Mouse (Mus musculus) forebrain, embryonic 14.5 days (tissue): ENCODE measurements around the gene Esrrg. TPM values are rescaled to one million over a fixed set of nuclear protein-coding genes. Genes with fewer than 3 reads are reported as not detected.

Experiments used
- ATAC-seq: fragments of 200-750 bp; cut with Nextera tagmentation; 2 replicates; pipeline ENCODE4 v1.8.0; 2017; ENCODE audit warnings: mild to moderate bottlenecking, moderate library complexity
- DNase-seq: peaks from one replicate; pipeline ENCODE4 v3.0.0-alpha.2; 2015; ENCODE audit warnings: low spot score
- H3K27ac ChIP-seq: fragments of 300-500 bp; sonication (generic); 2 replicates; pipeline ENCODE4 v1.5.1; 2014; ENCODE audit warnings: low read depth, mild to moderate bottlenecking, control low read depth, low read length, moderate library complexity
- H3K27me3 ChIP-seq: fragments of 300-500 bp; sonication (generic); replicated peaks from 2 replicates; pipeline ENCODE4 v1.6.1; 2014; ENCODE audit warnings: low read length, control low read depth, mixed read lengths; ENCODE audit not compliant: control insufficient read depth, insufficient read depth
- H3K36me3 ChIP-seq: fragments of 300-500 bp; sonication (generic); 2 replicates; pipeline ENCODE4 v1.6.1; 2014; ENCODE audit warnings: low read length, control low read depth; ENCODE audit not compliant: control insufficient read depth, insufficient read depth
- H3K4me1 ChIP-seq: fragments of 300-500 bp; sonication (generic); 2 replicates; pipeline ENCODE4 v1.6.1; 2014; ENCODE audit warnings: antibody characterized with exemption, low read length, control low read depth; ENCODE audit not compliant: control insufficient read depth, insufficient read depth
- H3K4me2 ChIP-seq: fragments of 300-500 bp; sonication (generic); 2 replicates; pipeline ENCODE4 v1.6.1; 2014; ENCODE audit warnings: mild to moderate bottlenecking, control low read depth, low read length
- H3K4me3 ChIP-seq: fragments of 300-500 bp; sonication (generic); 2 replicates; pipeline ENCODE4 v1.5.1; 2014; ENCODE audit warnings: low read depth, low read length, control low read depth
- H3K9ac ChIP-seq: fragments of 300-500 bp; sonication (generic); 2 replicates; pipeline ENCODE4 v1.6.1; 2014; ENCODE audit warnings: mild to moderate bottlenecking, low read length, control low read depth, moderate library complexity
- H3K9me3 ChIP-seq: fragments of 300-500 bp; sonication (generic); replicated peaks from 2 replicates; pipeline ENCODE4 v1.6.1; 2016; ENCODE audit warnings: low read length, control low read depth, mixed read lengths; ENCODE audit not compliant: control insufficient read depth
- WGBS: fragments of 180-500 bp; shearing (Covaris S2); extraction: QIAGEN DNeasy Blood & Tissue Kit; methylation state at CpG from one replicate; pipeline ENCODE4 v1.1.7; 2014; 5-methylcytosine and 5-hydroxymethylcytosine counted together
- polyA plus RNA-seq: library from polyadenylated mRNA; unstranded; fragments of >200 nt; fragmentation: Nextera tagmentation; extraction: Ambion mirVana; gene quantifications from 2 replicates; pipeline ENCODE4 v1.2.1, GENCODE M21; 2014

Gene Esrrg
- polyA plus RNA-seq, 1 experiment from 2014 or later, result 9.8 TPM

- ATAC-seq (no peak), DNase-seq (no peak)
- Histone ChIP-seq H3K4me2 (no peak overlapping the region), H3K27me3 (peaks cover 8% of the 10 kb centered on the region; the same call in 1 of the 2 replicates), H3K36me3 (no peaks in the 10 kb centered on the region), H3K9ac (no peak overlapping the region), H3K9me3 (no peaks in the 10 kb centered on the region), H3K4me3 (no peak overlapping the region), H3K4me1 (peaks cover 4% of the 10 kb centered on the region; the same call in 1 of the 2 replicates), H3K27ac (no peak overlapping the region)
- 20% methylated on average over 5 of the region's 5 CpGs for WGBS
Observed at GRCm38 (mm10) chr1:187808391-187808922, 199.9 kb downstream of the Esrrg start.

GRCm38 (mm10) chr1:187809546-187809945 is 201.0 kb downstream of the Esrrg start:
- 80% methylated on average over 3 of the region's 3 CpGs for WGBS
- H3K4me3 ChIP-seq, result no peak overlapping the region
- no peak overlapping the region for H3K4me2 ChIP-seq
- ATAC-seq (no peak), DNase-seq (no peak)
- H3K9ac ChIP-seq, result no peak overlapping the region
- H3K27ac ChIP-seq, result no peak overlapping the region
- H3K9me3 ChIP-seq, result no peaks in the 10 kb centered on the region
- H3K36me3 ChIP-seq, result no peaks in the 10 kb centered on the region
- H3K27me3 ChIP-seq, result peaks cover 8% of the 10 kb centered on the region; the same call in 1 of the 2 replicates
- peaks cover 4% of the 10 kb centered on the region; the same call in 1 of the 2 replicates for H3K4me1 ChIP-seq

GRCm38 (mm10) chr1:187819406-187819805 is 210.8 kb downstream of the Esrrg start:
- Histone ChIP-seq H3K4me2 (no peak overlapping the region), H3K36me3 (no peaks in the 10 kb centered on the region), H3K4me1 (no peaks in the 10 kb centered on the region), H3K27me3 (0 out of 2 replicates have a peak, but pooled peaks cover 3% of the 10 kb centered on the region), H3K9ac (no peak overlapping the region), H3K27ac (no peak overlapping the region), H3K9me3 (no peaks in the 10 kb centered on the region; the same call in 1 of the 2 replicates), H3K4me3 (no peak overlapping the region)
- ATAC-seq (no peak), DNase-seq (no peak)
- 97% methylated on average over 5 of the region's 5 CpGs for WGBS

- no peak overlapping the region for H3K27ac ChIP-seq
- WGBS, result 70% methylated on average over 13 of the region's 13 CpGs
Observed at GRCm38 (mm10) chr1:187821368-187821811, 212.8 kb downstream of the Esrrg start.

GRCm38 (mm10) chr1:187823351-187823750 is 214.8 kb downstream of the Esrrg start:
- no peaks in the 10 kb centered on the region for H3K4me1 ChIP-seq
- WGBS, result 84% methylated on average over 5 of the region's 5 CpGs
- 0 out of 2 replicates have a peak, but pooled peaks cover 3% of the 10 kb centered on the region for H3K27me3 ChIP-seq
- no peak overlapping the region for H3K4me2 ChIP-seq
- H3K27ac ChIP-seq, result no peak overlapping the region
- no peaks in the 10 kb centered on the region for H3K36me3 ChIP-seq
- DNase-seq (no peak), ATAC-seq (no peak)
- no peak overlapping the region for H3K4me3 ChIP-seq
- H3K9me3 ChIP-seq, result no peaks in the 10 kb centered on the region; the same call in 1 of the 2 replicates
- H3K9ac ChIP-seq, result no peak overlapping the region

More at GRCm38 (mm10) chr1:187821368-187821811, 212.8 kb downstream of the Esrrg start:
- Histone ChIP-seq H3K4me3 (no peak overlapping the region), H3K4me1 (no peaks in the 10 kb centered on the region), H3K4me2 (no peak overlapping the region), H3K9me3 (no peaks in the 10 kb centered on the region; the same call in 1 of the 2 replicates), H3K9ac (no peak overlapping the region), H3K27me3 (0 out of 2 replicates have a peak, but pooled peaks cover 3% of the 10 kb centered on the region), H3K36me3 (no peaks in the 10 kb centered on the region)
- DNase-seq, result no peak
- ATAC-seq, result no peak

GRCm38 (mm10) chr1:187825421-187826097 is 217.0 kb downstream of the Esrrg start:
- ATAC-seq, result 0 out of 2 replicates have a peak, but pooled peaks have one; percentile 10
- Histone ChIP-seq H3K27ac (no peak overlapping the region), H3K27me3 (0 out of 2 replicates have a peak, but pooled peaks cover 3% of the 10 kb centered on the region), H3K4me2 (no peak overlapping the region), H3K36me3 (no peaks in the 10 kb centered on the region), H3K9ac (no peak overlapping the region), H3K9me3 (no peaks in the 10 kb centered on the region; the same call in 1 of the 2 replicates), H3K4me3 (no peak overlapping the region), H3K4me1 (no peaks in the 10 kb centered on the region)
- DNase-seq, result peak; percentile 58
- 64% methylated on average over 9 of the region's 9 CpGs for WGBS

GRCm38 (mm10) chr1:187826140-187826539 is 217.5 kb downstream of the Esrrg start:
- 83% methylated on average over 1 of the region's 1 CpGs for WGBS

GRCm38 (mm10) chr1:187826869-187827268 is 218.3 kb downstream of the Esrrg start:
- no peak overlapping the region for H3K9ac ChIP-seq
- no peak overlapping the region for H3K4me2 ChIP-seq
- H3K27me3 ChIP-seq, result 0 out of 2 replicates have a peak, but pooled peaks cover 3% of the 10 kb centered on the region
- H3K27ac ChIP-seq, result no peak overlapping the region
- no peaks in the 10 kb centered on the region; the same call in 1 of the 2 replicates for H3K9me3 ChIP-seq
- H3K36me3 ChIP-seq, result no peaks in the 10 kb centered on the region
- H3K4me1 ChIP-seq, result no peaks in the 10 kb centered on the region
- DNase-seq (no peak), ATAC-seq (no peak)
- no peak overlapping the region for H3K4me3 ChIP-seq
- WGBS, result 92% methylated on average over 5 of the region's 5 CpGs

More at GRCm38 (mm10) chr1:187826140-187826539, 217.5 kb downstream of the Esrrg start:
- Histone ChIP-seq H3K4me3 (no peak overlapping the region), H3K4me1 (no peaks in the 10 kb centered on the region), H3K27ac (no peak overlapping the region), H3K9ac (no peak overlapping the region), H3K9me3 (no peaks in the 10 kb centered on the region; the same call in 1 of the 2 replicates), H3K36me3 (no peaks in the 10 kb centered on the region), H3K4me2 (no peak overlapping the region), H3K27me3 (0 out of 2 replicates have a peak, but pooled peaks cover 3% of the 10 kb centered on the region)
- no peak for ATAC-seq
- DNase-seq, result no peak

- DNase-seq (peak; percentile 29), ATAC-seq (no peak)
- no peaks in the 10 kb centered on the region for H3K9me3 ChIP-seq
- no peak overlapping the region for H3K4me3 ChIP-seq
- no peak overlapping the region for H3K4me2 ChIP-seq
- 8% methylated on average over 7 of the region's 7 CpGs for WGBS
- no peaks in the 10 kb centered on the region for H3K36me3 ChIP-seq
- H3K27me3 ChIP-seq, result no peaks in the 10 kb centered on the region
- H3K4me1 ChIP-seq, result no peaks in the 10 kb centered on the region
- no peak overlapping the region for H3K27ac ChIP-seq
- H3K9ac ChIP-seq, result no peak overlapping the region
Observed at GRCm38 (mm10) chr1:187830937-187831336, 222.3 kb downstream of the Esrrg start.
